Mouse (Mus musculus): ENCODE data around the gene Kif24.

Kif24 gene

GRCm38 (mm10) chr4:41406597-41406996 is 58.1 kb downstream of the Kif24 start:
- DNase-seq (ENCODE audit: low read depth, low spot score): no peak

- DNase-seq (ENCODE audit: low read depth, low spot score): no peak
Observed at GRCm38 (mm10) chr4:41401573-41401972, 63.1 kb downstream of the Kif24 start.

- DNase-seq (ENCODE audit: low read depth, low spot score): no peak
Observed at GRCm38 (mm10) chr4:41401167-41401566, 63.5 kb downstream of the Kif24 start.

- DNase-seq (ENCODE audit: low read depth, low spot score): no peak
Observed at GRCm38 (mm10) chr4:41399904-41400303, 64.8 kb downstream of the Kif24 start.

GRCm38 (mm10) chr4:41398353-41398752 is 66.3 kb downstream of the Kif24 start:
- no peak for DNase-seq (ENCODE audit: low read depth, low spot score)

GRCm38 (mm10) chr4:41394651-41395050 is 70.0 kb downstream of the Kif24 start:
- DNase-seq (ENCODE audit: low read depth, low spot score): no peak

- DNase-seq (ENCODE audit: low read depth, low spot score): no peak
Observed at GRCm38 (mm10) chr4:41391015-41391414, 73.7 kb downstream of the Kif24 start.

GRCm38 (mm10) chr4:41390122-41390521 is 74.6 kb downstream of the Kif24 start:
- DNase-seq (ENCODE audit: low read depth, low spot score): peak; percentile 71

GRCm38 (mm10) chr4:41389240-41389639 is 75.4 kb downstream of the Kif24 start:
- DNase-seq (ENCODE audit: low read depth, low spot score): no peak

GRCm38 (mm10) chr4:41388616-41389015 is 76.1 kb downstream of the Kif24 start:
- no peak for DNase-seq (ENCODE audit: low read depth, low spot score)

GRCm38 (mm10) chr4:41387755-41388469 is 76.8 kb downstream of the Kif24 start:
- no peak for DNase-seq (ENCODE audit: low read depth, low spot score)

GRCm38 (mm10) chr4:41386412-41386975 is 78.2 kb downstream of the Kif24 start:
- DNase-seq (ENCODE audit: low read depth, low spot score): no peak

- no peak for DNase-seq (ENCODE audit: low read depth, low spot score)
Observed at GRCm38 (mm10) chr4:41381213-41381950, 83.3 kb downstream of the Kif24 start.

GRCm38 (mm10) chr4:41377567-41377966 is 87.1 kb downstream of the Kif24 start:
- DNase-seq (ENCODE audit: low read depth, low spot score): no peak

- no peak for DNase-seq (ENCODE audit: low read depth, low spot score)
Observed at GRCm38 (mm10) chr4:41369702-41370437, 94.8 kb downstream of the Kif24 start.

- DNase-seq (ENCODE audit: low read depth, low spot score): no peak
Observed at GRCm38 (mm10) chr4:41368198-41368597, 96.5 kb downstream of the Kif24 start.

- no peak for DNase-seq (ENCODE audit: low read depth, low spot score)
Observed at GRCm38 (mm10) chr4:41361059-41361458, 103.6 kb downstream of the Kif24 start.

GRCm38 (mm10) chr4:41359358-41359757 is 105.3 kb downstream of the Kif24 start:
- no peak for DNase-seq (ENCODE audit: low read depth, low spot score)

- DNase-seq (ENCODE audit: low read depth, low spot score): no peak
Observed at GRCm38 (mm10) chr4:41358669-41359068, 106.0 kb downstream of the Kif24 start.

- no peak for DNase-seq (ENCODE audit: low read depth, low spot score)
Observed at GRCm38 (mm10) chr4:41357154-41357553, 107.5 kb downstream of the Kif24 start.

- DNase-seq (ENCODE audit: low read depth, low spot score): peak; percentile 66
Observed at GRCm38 (mm10) chr4:41353265-41353664, 111.4 kb downstream of the Kif24 start.

- peak; percentile 30 for DNase-seq (ENCODE audit: low read depth, low spot score)
Observed at GRCm38 (mm10) chr4:41352758-41353157, 111.9 kb downstream of the Kif24 start.
